23 mouse cellular contexts compared by ENCODE assay signal in the genomic region with DNA sequence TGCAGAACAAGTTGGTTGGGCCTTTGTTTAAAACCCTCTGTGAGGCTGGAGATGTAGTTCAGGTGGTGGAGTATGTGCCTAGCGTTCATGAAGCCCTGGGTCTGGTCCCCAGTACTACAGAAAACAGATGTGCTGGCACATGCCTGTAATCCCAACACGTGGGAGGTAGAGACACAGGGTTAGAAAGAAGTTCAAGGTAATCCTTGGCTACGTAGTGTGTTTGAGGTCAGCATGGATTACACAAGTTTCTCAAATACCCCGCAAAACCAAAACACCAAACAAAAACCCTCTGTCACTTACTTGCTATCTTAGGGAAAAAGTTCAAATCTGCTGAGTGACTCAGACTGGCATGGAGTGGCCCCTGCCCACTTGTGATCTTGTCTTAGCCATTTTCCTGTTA. TPM values are rescaled to one million over a fixed set of nuclear protein-coding genes. Genes with fewer than 3 reads are reported as not detected.
DNase-seq lines count a peak whose midpoint lies in the region; ATAC-seq and TF ChIP-seq lines count a peak whose summit lies in the region.
"Had no signal": no experiment of that assay in that cellular context is flagged by ENCODE, and none has a peak within 500 bp of the region (broad histone marks: within the 10 kb centered on the region; RNA-seq: fewer than 3 reads in every experiment).

No protein-coding gene starts in this region.

- no peak for TF ChIP-seq POLR2A in liver, adult 2 months (IDR thresholded peaks at IDR 0.05; ENCODE audit: extremely low read depth, insufficient read depth, low read length)

- no peak overlapping the region; the same call in 1 of the 2 replicates for H3K27ac ChIP-seq in liver, adult 2 months (replicated peaks; ENCODE audit: insufficient read depth, low read depth, low read length)
- H3K27ac ChIP-seq in liver, embryonic 11.5 days (ENCODE audit: low read depth, low read length): no peak overlapping the region
- H3K27ac ChIP-seq in liver, postnatal 0 days (ENCODE audit: low read depth): no peak overlapping the region
- no peak overlapping the region for H3K27ac ChIP-seq in liver, embryonic 12.5 days

- peaks cover 1% of the 10 kb centered on the region; the same call in 1 of the 2 replicates for H3K36me3 ChIP-seq in liver, adult 2 months (ENCODE audit: control insufficient read depth, insufficient read depth, low read length)
- H3K36me3 ChIP-seq in liver, embryonic 11.5 days (ENCODE audit: control insufficient read depth, insufficient read depth, low read length): 0 out of 2 replicates have a peak, but pooled peaks cover 2% of the 10 kb centered on the region
- H3K36me3 ChIP-seq in liver, postnatal 0 days (replicated peaks; ENCODE audit: insufficient read depth, low read length): peaks cover 8% of the 10 kb centered on the region; the same call in 1 of the 2 replicates
- H3K36me3 ChIP-seq in liver, embryonic 12.5 days: peaks cover 65% of the 10 kb centered on the region

- H3K4me2 ChIP-seq in liver, embryonic 11.5 days: no peak overlapping the region
- no peak overlapping the region for H3K4me2 ChIP-seq in liver, postnatal 0 days (ENCODE audit: low read depth, low read length)
- H3K4me2 ChIP-seq in liver, embryonic 12.5 days: no peak overlapping the region

- H3K9ac ChIP-seq in liver, adult 2 months (ENCODE audit: low read depth, low read length): no peak overlapping the region
- H3K9ac ChIP-seq in liver, embryonic 11.5 days (ENCODE audit: low read depth, low read length): no peak overlapping the region
- H3K9ac ChIP-seq in liver, postnatal 0 days (replicated peaks): no peak overlapping the region
- no peak overlapping the region for H3K9ac ChIP-seq in liver, embryonic 12.5 days

- 33% methylated on average over 4 of the region's 4 CpGs for WGBS in liver, adult 2 months
- WGBS in liver, embryonic 11.5 days: 90% methylated on average over 4 of the region's 4 CpGs
- 66% methylated on average over 4 of the region's 4 CpGs for WGBS in liver, postnatal 0 days (ENCODE audit: insufficient replicate concordance)
- WGBS in liver, embryonic 12.5 days (ENCODE audit: insufficient replicate concordance): 89% methylated on average over 4 of the region's 4 CpGs

- no peaks in the 10 kb centered on the region for H3K27me3 ChIP-seq in liver, adult 2 months (ENCODE audit: control insufficient read depth, insufficient read depth, low read length)
- no peaks in the 10 kb centered on the region for H3K27me3 ChIP-seq in liver, embryonic 11.5 days (replicated peaks; ENCODE audit: control insufficient read depth, insufficient read depth, low read length)
- no peaks in the 10 kb centered on the region for H3K27me3 ChIP-seq in liver, postnatal 0 days (ENCODE audit: insufficient read depth, low read length)
- H3K27me3 ChIP-seq in liver, embryonic 12.5 days (replicated peaks): no peaks in the 10 kb centered on the region
- H3K27me3 ChIP-seq: CH12.LX, Patski had no signal

- TF ChIP-seq CTCF in liver, adult 2 months (IDR thresholded peaks at IDR 0.05; ENCODE audit: low read depth, low read length): no peak
- TF ChIP-seq CTCF in liver, postnatal 0 days (IDR thresholded peaks at IDR 0.05; ENCODE audit: low read depth): no peak

- peak; percentile 49 for DNase-seq in adrenal gland, adult 2 months
- DNase-seq in adrenal gland, postnatal 25 days: no peak
- DNase-seq in liver, adult 2 months (ENCODE audit: extremely low read depth, low read depth, low spot score): peak; percentile 87
- DNase-seq in liver, embryonic 11.5 days (ENCODE audit: low spot score): no peak
- no peak for DNase-seq in liver, postnatal 0 days
- DNase-seq in NIH3T3 (ENCODE audit: low read depth): peak; percentile 18
- no peak for DNase-seq in right cerebral cortex, postnatal 36 days (ENCODE audit: low spot score in 2 of 2)
- DNase-seq: adrenal gland, adult 8-10 months; adrenal gland, postnatal 10 days; adrenal gland, postnatal 14 days; adrenal gland, postnatal 36 days; B cell, adult 2 months; cerebellum, adult 11 months; cerebellum, adult 11-12 months; cerebellum, adult 18-20 months; cerebellum, adult 2 months; cerebellum, adult 8-10 months had no signal

- no peaks in the 10 kb centered on the region; the same call in 1 of the 2 replicates for H3K79me2 ChIP-seq in liver, adult 2 months (ENCODE audit: control insufficient read depth, insufficient read depth, low read length)

- peaks cover 6% of the 10 kb centered on the region for H3K4me1 ChIP-seq in liver, adult 2 months (ENCODE audit: control insufficient read depth, insufficient read depth, low read length)
- H3K4me1 ChIP-seq in liver, embryonic 11.5 days (replicated peaks; ENCODE audit: control insufficient read depth, insufficient read depth, low read length): peaks cover under 1% of the 10 kb centered on the region; the same call in 1 of the 2 replicates
- peaks cover 3% of the 10 kb centered on the region; the same call in 1 of the 2 replicates for H3K4me1 ChIP-seq in liver, postnatal 0 days (ENCODE audit: insufficient read depth)
- H3K4me1 ChIP-seq in liver, embryonic 12.5 days: no peaks in the 10 kb centered on the region

- ATAC-seq in liver, embryonic 11.5 days (replicated peaks; ENCODE audit: low FRiP score): no peak
- peak; percentile 27; the same call in 1 of the 2 replicates for ATAC-seq in liver, postnatal 0 days
- no peak for ATAC-seq in liver, embryonic 12.5 days
- ATAC-seq: activated CD4-positive, CD25-positive, alpha-beta regulatory T cell, adult 4 months; CD4-positive, CD25-positive, alpha-beta regulatory T cell, adult 4 months; Patski had no signal

- no peak for TF ChIP-seq EP300 in liver, postnatal 0 days (IDR thresholded peaks at IDR 0.05; ENCODE audit: low read depth)

- no peaks in the 10 kb centered on the region for H3K9me3 ChIP-seq in liver, embryonic 11.5 days (ENCODE audit: control insufficient read depth, low read length)
- H3K9me3 ChIP-seq in liver, postnatal 0 days (ENCODE audit: low read length): no peaks in the 10 kb centered on the region
- H3K9me3 ChIP-seq in liver, embryonic 12.5 days (replicated peaks): no peaks in the 10 kb centered on the region
- H3K9me3 ChIP-seq: G1E had no signal

- no peak overlapping the region for H3K4me3 ChIP-seq in liver, adult 2 months (ENCODE audit: insufficient read depth, low read depth, low read length)
- H3K4me3 ChIP-seq in liver, embryonic 11.5 days (ENCODE audit: low read depth, low read length): no peak overlapping the region
- no peak overlapping the region for H3K4me3 ChIP-seq in liver, postnatal 0 days (ENCODE audit: low read depth, low read length)
- H3K4me3 ChIP-seq in liver, embryonic 12.5 days: no peak overlapping the region

RNA-seq across cellular contexts. Expression of gene Fam173b, which starts 10.3 kb away (rescaled TPM):
- 10 to 100 TPM; 19.1 to 24.9 TPM for total RNA-seq in adrenal gland, adult 2 months (2021)
- polyA plus RNA-seq in adrenal gland, adult 2 months (2012; rRNA removed): 4.2 and 6.2 TPM in 2 replicates
- total RNA-seq in adrenal gland, postnatal 25 days (2021): 24.7 and 29.0 TPM in 2 replicates
- 20.1 and 20.4 TPM in 2 replicates for total RNA-seq in liver, adult 2 months (2014; rRNA removed)
- 8.5 and 13.7 TPM in 2 replicates for polyA plus RNA-seq in liver, adult 2 months (2012; rRNA removed)
- polyA plus RNA-seq in liver, embryonic 11.5 days (2014; fragmentation: Nextera tagmentation; extraction: Ambion mirVana): 13.8 and 14.3 TPM in 2 replicates
- polyA plus RNA-seq in liver, postnatal 0 days (2015; fragmentation: Nextera tagmentation; extraction: Ambion mirVana): 9.3 and 12.1 TPM in 2 replicates
- polyA plus RNA-seq in liver, embryonic 12.5 days (2016; fragmentation: Nextera tagmentation; extraction: Ambion mirVana): 10.0 and 10.6 TPM in 2 replicates

RNA-seq across cellular contexts. Expression of gene Cct5, which starts 10.4 kb away (rescaled TPM):
- total RNA-seq in adrenal gland, adult 2 months (2021): 100 to 1,000 TPM; 318 to 321 TPM
- polyA plus RNA-seq in adrenal gland, adult 2 months (2012; rRNA removed): 41.6 and 49.5 TPM in 2 replicates
- total RNA-seq in adrenal gland, postnatal 25 days (2021): 301 and 333 TPM in 2 replicates
- total RNA-seq in liver, adult 2 months (2014; rRNA removed): 180 and 184 TPM in 2 replicates
- 72.8 and 73.6 TPM in 2 replicates for polyA plus RNA-seq in liver, adult 2 months (2012; rRNA removed)
- polyA plus RNA-seq in liver, embryonic 11.5 days (2014; fragmentation: Nextera tagmentation; extraction: Ambion mirVana): 683 and 762 TPM in 2 replicates
- 164 and 168 TPM in 2 replicates for polyA plus RNA-seq in liver, postnatal 0 days (2015; fragmentation: Nextera tagmentation; extraction: Ambion mirVana)
- 472 and 504 TPM in 2 replicates for polyA plus RNA-seq in liver, embryonic 12.5 days (2016; fragmentation: Nextera tagmentation; extraction: Ambion mirVana)

RNA-seq across cellular contexts. Expression of gene Cmbl, which starts 46.8 kb away (rescaled TPM):
- total RNA-seq in adrenal gland, adult 2 months (2021): 100 to 1,000 TPM; 159 to 177 TPM
- 113 and 193 TPM in 2 replicates for polyA plus RNA-seq in adrenal gland, adult 2 months (2012; rRNA removed)
- total RNA-seq in adrenal gland, postnatal 25 days (2021): 180 and 181 TPM in 2 replicates
- 292 and 434 TPM in 2 replicates for total RNA-seq in liver, adult 2 months (2014; rRNA removed)
- polyA plus RNA-seq in liver, adult 2 months (2012; rRNA removed): 374 and 481 TPM in 2 replicates
- 2.9 TPM in 2 replicates for polyA plus RNA-seq in liver, embryonic 11.5 days (2014; fragmentation: Nextera tagmentation; extraction: Ambion mirVana)
- 112 and 113 TPM in 2 replicates for polyA plus RNA-seq in liver, postnatal 0 days (2015; fragmentation: Nextera tagmentation; extraction: Ambion mirVana)
- 2.5 and 3.6 TPM in 2 replicates for polyA plus RNA-seq in liver, embryonic 12.5 days (2016; fragmentation: Nextera tagmentation; extraction: Ambion mirVana)
- total RNA-seq: CH12.LX, G1E had no signal
- polyA plus RNA-seq: CD4-positive, CD25-positive, alpha-beta regulatory T cell, adult 4 months; G1E had no signal

Comparison
In these comparisons a context has a peak if more than half of its experiments do, and no peak if none do; other contexts are left out.
1. DNase-seq: peak in adrenal gland, adult 2 months (single experiment), liver, adult 2 months (single experiment) and NIH3T3 (single experiment); none in adrenal gland, postnatal 25 days (single experiment), liver, embryonic 11.5 days (single experiment), liver, postnatal 0 days (single experiment) and right cerebral cortex, postnatal 36 days (0 of 2).
2. RNA of gene Cmbl, which starts 46.8 kb away (polyA plus RNA-seq): 374 to 481 TPM in liver, adult 2 months, 113 to 193 TPM in adrenal gland, adult 2 months and 112 to 113 TPM in liver, postnatal 0 days; 2.5 to 3.6 TPM in liver, embryonic 12.5 days and 2.9 TPM in liver, embryonic 11.5 days; every median in the first group is over 10 times any median in the second.